Mouse (Mus musculus): ENCODE measurements at regions not wholly inside any gene's neighbourhood (a gene's known extent, or its start where the extent isn't known, plus 50 kb on each side); places are given as distances from the start of the nearest gene placed in this dataset.

GRCm38 (mm10) chr7:121214181-121214580 lies 132.7 kb downstream of the Otoa start:
- DNase-seq (ENCODE audit: low spot score): no peak

- DNase-seq (ENCODE audit: low spot score): no peak
Measured at GRCm38 (mm10) chr7:121215032-121215431, 133.6 kb downstream of the Otoa start.

GRCm38 (mm10) chr7:121215735-121216134 lies 134.3 kb downstream of the Otoa start:
- DNase-seq (ENCODE audit: low spot score): no peak

- DNase-seq (ENCODE audit: low spot score): no peak
Measured at GRCm38 (mm10) chr7:121218031-121218430, 136.6 kb downstream of the Otoa start.

- DNase-seq (ENCODE audit: low spot score): no peak
Measured at GRCm38 (mm10) chr7:121221158-121221557, 139.7 kb downstream of the Otoa start.

- no peak for DNase-seq (ENCODE audit: low spot score)
Measured at GRCm38 (mm10) chr7:121231881-121232280, 150.4 kb downstream of the Otoa start.

- no peak for DNase-seq (ENCODE audit: low spot score)
Measured at GRCm38 (mm10) chr7:121234831-121235230, 153.4 kb downstream of the Otoa start.

GRCm38 (mm10) chr7:121239731-121240130 lies 151.9 kb upstream of the Hs3st2 start:
- DNase-seq (ENCODE audit: low spot score): no peak

GRCm38 (mm10) chr7:121247845-121248244 lies 143.8 kb upstream of the Hs3st2 start:
- DNase-seq (ENCODE audit: low spot score): no peak

- DNase-seq (ENCODE audit: low spot score): no peak
Measured at GRCm38 (mm10) chr7:121257466-121257865, 134.2 kb upstream of the Hs3st2 start.

GRCm38 (mm10) chr7:121258826-121259496 lies 132.7 kb upstream of the Hs3st2 start:
- DNase-seq (ENCODE audit: low spot score): peak; percentile 34

- DNase-seq (ENCODE audit: low spot score): no peak
Measured at GRCm38 (mm10) chr7:121259497-121260009, 132.1 kb upstream of the Hs3st2 start.

- no peak for DNase-seq (ENCODE audit: low spot score)
Measured at GRCm38 (mm10) chr7:121269358-121269757, 122.3 kb upstream of the Hs3st2 start.

- DNase-seq (ENCODE audit: low spot score): no peak
Measured at GRCm38 (mm10) chr7:121280597-121280996, 111.1 kb upstream of the Hs3st2 start.

GRCm38 (mm10) chr7:121282154-121282553 lies 109.5 kb upstream of the Hs3st2 start:
- DNase-seq (ENCODE audit: low spot score): no peak

- no peak for DNase-seq (ENCODE audit: low spot score)
Measured at GRCm38 (mm10) chr7:121289737-121290136, 101.9 kb upstream of the Hs3st2 start.

- no peak for DNase-seq (ENCODE audit: low spot score)
Measured at GRCm38 (mm10) chr7:121296151-121296695, 95.4 kb upstream of the Hs3st2 start.

GRCm38 (mm10) chr7:121312961-121313587 lies 78.6 kb upstream of the Hs3st2 start:
- DNase-seq (ENCODE audit: low spot score): no peak

- no peak for DNase-seq (ENCODE audit: low spot score)
Measured at GRCm38 (mm10) chr7:121314521-121314920, 77.1 kb upstream of the Hs3st2 start.

GRCm38 (mm10) chr7:121329274-121329673 lies 62.4 kb upstream of the Hs3st2 start:
- no peak for DNase-seq (ENCODE audit: low spot score)

- DNase-seq (ENCODE audit: low spot score): no peak
Measured at GRCm38 (mm10) chr7:121332532-121332931, 59.1 kb upstream of the Hs3st2 start.

GRCm38 (mm10) chr7:121335390-121336109 lies 56.1 kb upstream of the Hs3st2 start:
- DNase-seq (ENCODE audit: low spot score): no peak

- DNase-seq (ENCODE audit: low spot score): no peak
Measured at GRCm38 (mm10) chr7:121339942-121340341, 51.7 kb upstream of the Hs3st2 start.

All from c-Kit-positive CD71-positive TER-119-positive erythroid progenitor cells, embryonic 14.5 days (primary cell).